Mouse (Mus musculus): Measurements from ENCODE around the gene Apeh. TPM values are rescaled to one million over a fixed set of nuclear protein-coding genes. Genes with fewer than 3 reads are reported as not detected.

Apeh gene
- polyA plus RNA-seq, 1 experiment from 2014 or later = 75.1 TPM

GRCm38 (mm10) chr9:108058291-108058690 lies 36.1 kb downstream of the Apeh start:
- 94% methylated on average over 9 of the region's 9 CpGs for WGBS
- Histone ChIP-seq H3K27ac (ENCODE audit: low read length) (no peak overlapping the region), H3K36me3 (ENCODE audit: control insufficient read depth, insufficient read depth, low read length) (peaks cover 14% of the 10 kb centered on the region), H3K4me1 (ENCODE audit: control insufficient read depth, insufficient read depth, low read length) (peaks cover 3% of the 10 kb centered on the region), H3K4me2 (ENCODE audit: low read depth, low read length) (no peak overlapping the region), H3K9ac (ENCODE audit: low read length) (no peak overlapping the region), H3K9me3 (replicated peaks; ENCODE audit: control insufficient read depth, low read length) (no peaks in the 10 kb centered on the region), H3K4me3 (replicated peaks; ENCODE audit: low read length) (no peak overlapping the region), H3K27me3 (ENCODE audit: control insufficient read depth, insufficient read depth, low read length) (no peaks in the 10 kb centered on the region)
- ATAC-seq (ENCODE audit: insufficient read depth, low FRiP score) = no peak

DNA sequence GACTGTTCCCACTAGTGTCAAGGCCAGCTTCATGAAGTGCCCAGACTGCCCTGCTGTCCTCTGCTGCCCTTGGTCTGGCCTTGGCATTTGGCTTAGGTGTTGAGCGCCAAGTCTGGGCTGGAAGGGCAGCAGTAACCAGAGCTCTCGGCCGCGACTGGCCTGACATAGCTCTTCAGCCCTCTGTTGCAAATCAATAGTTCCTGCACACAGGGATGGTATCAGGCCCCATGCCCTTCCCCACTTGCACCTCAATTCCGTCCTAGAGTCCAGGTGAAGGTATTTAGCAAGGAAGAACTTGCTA lies 37.2 kb downstream of the Apeh start:
- Histone ChIP-seq H3K4me2 (ENCODE audit: low read depth, low read length) (no peak overlapping the region), H3K9ac (ENCODE audit: low read length) (no peak overlapping the region), H3K9me3 (replicated peaks; ENCODE audit: control insufficient read depth, low read length) (no peaks in the 10 kb centered on the region), H3K36me3 (ENCODE audit: control insufficient read depth, insufficient read depth, low read length) (peaks cover 14% of the 10 kb centered on the region), H3K27me3 (ENCODE audit: control insufficient read depth, insufficient read depth, low read length) (no peaks in the 10 kb centered on the region), H3K4me3 (replicated peaks; ENCODE audit: low read length) (no peak overlapping the region), H3K27ac (ENCODE audit: low read length) (no peak overlapping the region), H3K4me1 (ENCODE audit: control insufficient read depth, insufficient read depth, low read length) (peaks cover 12% of the 10 kb centered on the region)
- ATAC-seq (ENCODE audit: insufficient read depth, low FRiP score) = no peak
- 89% methylated on average over 5 of the region's 5 CpGs for WGBS

- no peak overlapping the region for H3K4me2 ChIP-seq (ENCODE audit: low read depth, low read length)
- H3K4me1 ChIP-seq (ENCODE audit: control insufficient read depth, insufficient read depth, low read length) = peaks cover 12% of the 10 kb centered on the region
- H3K9ac ChIP-seq (ENCODE audit: low read length) = no peak overlapping the region
- ATAC-seq (ENCODE audit: insufficient read depth, low FRiP score) = no peak
- H3K9me3 ChIP-seq (replicated peaks; ENCODE audit: control insufficient read depth, low read length) = no peaks in the 10 kb centered on the region
- H3K36me3 ChIP-seq (ENCODE audit: control insufficient read depth, insufficient read depth, low read length) = peaks cover 16% of the 10 kb centered on the region
- no peaks in the 10 kb centered on the region for H3K27me3 ChIP-seq (ENCODE audit: control insufficient read depth, insufficient read depth, low read length)
- no peak overlapping the region for H3K4me3 ChIP-seq (replicated peaks; ENCODE audit: low read length)
- WGBS = 81% methylated on average over 28 of the region's 28 CpGs
- no peak overlapping the region for H3K27ac ChIP-seq (ENCODE audit: low read length)
Observed at GRCm38 (mm10) chr9:108056361-108057261, 37.8 kb downstream of the Apeh start.

GRCm38 (mm10) chr9:108055661-108056237 lies 38.7 kb downstream of the Apeh start:
- Histone ChIP-seq H3K4me1 (ENCODE audit: control insufficient read depth, insufficient read depth, low read length) (peaks cover 12% of the 10 kb centered on the region), H3K9ac (ENCODE audit: low read length) (no peak overlapping the region), H3K36me3 (ENCODE audit: control insufficient read depth, insufficient read depth, low read length) (peaks cover 24% of the 10 kb centered on the region), H3K4me2 (ENCODE audit: low read depth, low read length) (no peak overlapping the region), H3K4me3 (replicated peaks; ENCODE audit: low read length) (no peak overlapping the region), H3K27me3 (ENCODE audit: control insufficient read depth, insufficient read depth, low read length) (no peaks in the 10 kb centered on the region), H3K27ac (ENCODE audit: low read length) (no peak overlapping the region), H3K9me3 (replicated peaks; ENCODE audit: control insufficient read depth, low read length) (no peaks in the 10 kb centered on the region)
- ATAC-seq (ENCODE audit: insufficient read depth, low FRiP score) = no peak
- 83% methylated on average over 6 of the region's 6 CpGs for WGBS

GRCm38 (mm10) chr9:108055061-108055460 lies 39.3 kb downstream of the Apeh start:
- 0 out of 2 replicates have a peak overlapping the region, but pooled peaks have one; percentile 38 for H3K9ac ChIP-seq (ENCODE audit: low read length)
- H3K4me3 ChIP-seq (replicated peaks; ENCODE audit: low read length) = no peak overlapping the region
- no peak overlapping the region for H3K27ac ChIP-seq (ENCODE audit: low read length)
- ATAC-seq (ENCODE audit: insufficient read depth, low FRiP score) = no peak
- H3K9me3 ChIP-seq (replicated peaks; ENCODE audit: control insufficient read depth, low read length) = no peaks in the 10 kb centered on the region
- 74% methylated on average over 1 of the region's 1 CpGs for WGBS
- no peaks in the 10 kb centered on the region for H3K27me3 ChIP-seq (ENCODE audit: control insufficient read depth, insufficient read depth, low read length)
- no peak overlapping the region for H3K4me2 ChIP-seq (ENCODE audit: low read depth, low read length)
- H3K4me1 ChIP-seq (ENCODE audit: control insufficient read depth, insufficient read depth, low read length) = peaks cover 15% of the 10 kb centered on the region
- peaks cover 24% of the 10 kb centered on the region for H3K36me3 ChIP-seq (ENCODE audit: control insufficient read depth, insufficient read depth, low read length)

DNA sequence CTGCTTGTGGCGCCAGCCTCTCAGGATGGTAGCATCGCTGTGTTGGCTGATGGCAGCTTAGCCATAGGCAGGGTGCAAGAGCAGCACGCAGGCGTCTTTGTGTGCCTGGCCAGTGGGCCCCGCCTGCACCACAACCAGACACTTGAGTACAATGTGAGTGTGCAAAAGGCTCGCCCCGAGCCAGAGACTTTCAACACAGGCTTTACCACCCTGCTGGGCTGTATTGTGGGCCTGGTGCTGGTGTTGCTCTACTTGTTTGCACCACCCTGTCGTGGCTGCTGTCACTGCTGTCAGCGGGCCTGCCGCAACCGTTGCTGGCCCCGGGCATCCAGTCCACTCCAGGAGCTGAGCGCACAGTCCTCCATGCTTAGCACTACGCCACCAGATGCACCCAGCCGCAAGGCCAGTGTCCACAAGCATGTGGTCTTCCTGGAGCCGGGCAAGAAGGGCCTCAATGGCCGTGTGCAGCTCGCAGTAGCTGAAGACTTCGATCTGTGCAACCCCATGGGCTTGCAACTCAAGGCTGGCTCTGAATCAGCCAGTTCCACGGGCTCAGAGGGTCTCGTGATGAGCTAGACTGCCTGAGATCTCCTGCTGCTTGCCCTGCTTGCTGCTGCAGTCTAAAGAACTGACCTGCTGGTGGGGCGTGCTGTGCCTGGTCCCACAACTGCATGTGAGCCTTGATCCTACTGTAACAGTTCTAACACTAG lies 39.9 kb downstream of the Apeh start:
- Histone ChIP-seq H3K27me3 (ENCODE audit: control insufficient read depth, insufficient read depth, low read length) (no peaks in the 10 kb centered on the region), H3K4me1 (ENCODE audit: control insufficient read depth, insufficient read depth, low read length) (peaks cover 21% of the 10 kb centered on the region), H3K9me3 (replicated peaks; ENCODE audit: control insufficient read depth, low read length) (no peaks in the 10 kb centered on the region), H3K4me2 (ENCODE audit: low read depth, low read length) (no peak overlapping the region), H3K27ac (ENCODE audit: low read length) (0 out of 2 replicates have a peak overlapping the region, but pooled peaks have one; percentile 1), H3K36me3 (ENCODE audit: control insufficient read depth, insufficient read depth, low read length) (peaks cover 21% of the 10 kb centered on the region), H3K9ac (ENCODE audit: low read length) (no peak overlapping the region; the same call in 1 of the 2 replicates), H3K4me3 (replicated peaks; ENCODE audit: low read length) (no peak overlapping the region)
- WGBS = 88% methylated on average over 22 of the region's 22 CpGs
- no peak for ATAC-seq (ENCODE audit: insufficient read depth, low FRiP score)

DNA sequence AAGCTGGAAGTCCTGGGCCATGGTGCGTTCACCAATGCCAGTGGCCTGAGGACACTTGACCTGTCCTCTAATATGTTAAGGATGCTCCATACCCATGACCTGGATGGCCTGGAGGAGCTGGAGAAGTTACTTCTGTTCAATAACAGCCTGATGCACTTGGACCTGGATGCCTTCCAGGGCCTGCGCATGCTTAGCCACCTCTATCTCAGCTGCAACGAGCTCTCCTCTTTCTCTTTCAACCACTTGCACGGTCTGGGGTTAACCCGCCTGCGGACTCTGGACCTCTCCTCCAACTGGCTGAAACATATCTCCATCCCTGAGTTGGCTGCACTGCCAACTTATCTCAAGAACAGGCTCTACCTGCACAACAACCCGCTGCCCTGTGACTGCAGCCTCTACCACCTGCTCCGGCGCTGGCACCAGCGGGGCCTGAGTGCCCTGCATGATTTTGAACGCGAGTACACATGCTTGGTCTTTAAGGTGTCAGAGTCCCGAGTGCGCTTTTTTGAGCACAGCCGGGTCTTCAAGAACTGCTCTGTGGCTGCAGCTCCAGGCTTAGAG lies 40.7 kb downstream of the Apeh start:
- peak overlapping the region; percentile 60; the same call in 1 of the 2 replicates for H3K9ac ChIP-seq (ENCODE audit: low read length)
- no peaks in the 10 kb centered on the region for H3K27me3 ChIP-seq (ENCODE audit: control insufficient read depth, insufficient read depth, low read length)
- H3K27ac ChIP-seq (ENCODE audit: low read length) = peak overlapping the region; percentile 67
- 86% methylated on average over 15 of the region's 15 CpGs for WGBS
- no peak overlapping the region for H3K4me2 ChIP-seq (ENCODE audit: low read depth, low read length)
- no peak for ATAC-seq (ENCODE audit: insufficient read depth, low FRiP score)
- H3K9me3 ChIP-seq (replicated peaks; ENCODE audit: control insufficient read depth, low read length) = no peaks in the 10 kb centered on the region
- H3K4me3 ChIP-seq (replicated peaks; ENCODE audit: low read length) = no peak overlapping the region
- peaks cover 22% of the 10 kb centered on the region for H3K4me1 ChIP-seq (ENCODE audit: control insufficient read depth, insufficient read depth, low read length)
- H3K36me3 ChIP-seq (ENCODE audit: control insufficient read depth, insufficient read depth, low read length) = peaks cover 16% of the 10 kb centered on the region; the same call in 1 of the 2 replicates

DNA sequence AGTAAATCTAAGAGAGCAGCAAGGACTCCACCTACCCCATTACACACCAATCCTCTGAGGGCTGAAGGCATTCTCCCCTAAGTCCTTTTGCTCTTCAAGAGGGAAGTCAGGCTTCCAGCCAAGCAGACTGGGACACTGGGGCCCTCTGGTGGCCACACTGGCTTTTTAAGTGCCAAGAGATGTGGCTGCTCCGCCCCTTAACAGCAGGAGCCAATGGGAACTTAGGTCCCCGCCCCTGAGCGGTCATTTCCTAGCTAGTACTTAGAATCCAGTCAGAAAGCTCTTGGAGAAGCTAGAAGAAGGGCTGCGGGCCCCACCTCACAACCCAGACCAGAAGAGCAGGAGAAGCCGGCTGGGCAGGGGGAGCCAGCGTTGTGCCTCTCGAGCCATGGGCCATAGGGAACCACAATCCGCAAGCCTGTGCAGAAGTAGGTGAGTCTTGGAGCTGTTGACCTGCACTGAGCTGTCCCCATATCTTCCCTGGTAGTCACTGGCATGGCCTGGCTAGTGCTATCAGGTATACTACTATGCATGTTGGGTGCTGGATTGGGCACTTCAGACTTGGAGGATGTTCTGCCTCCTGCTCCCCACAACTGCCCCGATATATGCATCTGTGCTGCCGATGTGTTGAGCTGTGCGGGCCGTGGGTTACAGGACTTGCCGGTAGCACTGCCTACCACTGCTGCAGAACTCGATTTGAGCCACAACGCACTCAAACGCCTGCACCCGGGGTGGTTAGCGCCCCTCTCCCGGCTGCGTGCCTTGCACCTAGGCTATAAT lies 41.3 kb downstream of the Apeh start, which contains the start of gene Amigo3:
TSS of gene Amigo3 (plus strand) at position 275 of the 780 bp plus-strand sequence.
- H3K9me3 ChIP-seq (replicated peaks; ENCODE audit: control insufficient read depth, low read length) = no peaks in the 10 kb centered on the region
- H3K4me3 ChIP-seq (replicated peaks; ENCODE audit: low read length) = peak within 1 kb of the TSS; percentile 19; the same call in 1 of the 2 replicates
- 51% methylated on average over 20 of the region's 20 CpGs for WGBS
- ATAC-seq (ENCODE audit: insufficient read depth, low FRiP score) = peak; percentile 69
- H3K4me1 ChIP-seq (ENCODE audit: control insufficient read depth, insufficient read depth, low read length) = peaks cover 26% of the 10 kb centered on the region
- H3K27ac ChIP-seq (ENCODE audit: low read length) = peak within 1 kb of the TSS; percentile 67
- H3K4me2 ChIP-seq (ENCODE audit: low read depth, low read length) = peak within 1 kb of the TSS; percentile 53
- no peaks in the 10 kb centered on the region for H3K27me3 ChIP-seq (ENCODE audit: control insufficient read depth, insufficient read depth, low read length)
- H3K9ac ChIP-seq (ENCODE audit: low read length) = peak within 1 kb of the TSS; percentile 60
- H3K36me3 ChIP-seq (ENCODE audit: control insufficient read depth, insufficient read depth, low read length) = 0 out of 2 replicates have a peak, but pooled peaks cover 15% of the 10 kb centered on the region

All from stomach, embryonic 16.5 days (tissue).